Mouse (Mus musculus) ovary, adult 18-20 months (tissue): ENCODE measurements around the gene Stxbp3.
"Not testable (repeated sequence)": the region's sequence is repeated elsewhere in the genome, so short reads cannot be mapped to it uniquely, and the experiment has no call there.

Experiments used
- DNase-seq: peaks from one replicate; pipeline ENCODE4 v3.0.0; 2022; ENCODE audit warnings: low spot score, mixed read lengths

Stxbp3 gene

GRCm38 (mm10) chr3:108840000-108840715 lies at the start of gene Stxbp3:
Stxbp3 (minus strand) TSS chr3:108840526.
- peak; percentile 94 for DNase-seq

DNA sequence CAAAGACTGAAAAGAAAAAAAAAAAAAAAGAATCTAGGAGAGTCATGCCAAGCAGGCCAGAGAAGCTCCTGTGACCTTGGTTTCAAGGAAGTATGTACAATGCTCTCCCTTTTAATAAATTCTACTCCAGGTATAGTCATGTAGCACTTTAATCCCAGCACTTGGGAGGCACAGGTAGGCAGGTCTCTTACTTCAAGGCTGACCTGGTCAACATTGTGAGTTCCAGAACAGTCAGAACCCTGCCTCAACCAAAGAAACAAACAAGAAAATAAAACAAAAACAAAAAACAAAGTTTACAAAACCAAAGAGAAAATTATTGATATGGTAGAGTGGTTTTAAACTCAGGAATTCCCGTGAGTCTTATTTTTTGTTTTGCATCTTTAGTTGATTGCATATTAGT lies 49.6 kb upstream of the Stxbp3 start, which contains the start of gene Fndc7:
TSS of gene Fndc7 (minus strand) at position 101 of the 400 bp plus-strand sequence.
- DNase-seq, result no peak

GRCm38 (mm10) chr3:108887618-108887975 lies 47.3 kb upstream of the Stxbp3 start:
- no peak for DNase-seq

- no peak for DNase-seq
Observed at GRCm38 (mm10) chr3:108886934-108887617, 46.8 kb upstream of the Stxbp3 start.

GRCm38 (mm10) chr3:108885686-108886530 lies 45.6 kb upstream of the Stxbp3 start:
- no peak for DNase-seq

DNA sequence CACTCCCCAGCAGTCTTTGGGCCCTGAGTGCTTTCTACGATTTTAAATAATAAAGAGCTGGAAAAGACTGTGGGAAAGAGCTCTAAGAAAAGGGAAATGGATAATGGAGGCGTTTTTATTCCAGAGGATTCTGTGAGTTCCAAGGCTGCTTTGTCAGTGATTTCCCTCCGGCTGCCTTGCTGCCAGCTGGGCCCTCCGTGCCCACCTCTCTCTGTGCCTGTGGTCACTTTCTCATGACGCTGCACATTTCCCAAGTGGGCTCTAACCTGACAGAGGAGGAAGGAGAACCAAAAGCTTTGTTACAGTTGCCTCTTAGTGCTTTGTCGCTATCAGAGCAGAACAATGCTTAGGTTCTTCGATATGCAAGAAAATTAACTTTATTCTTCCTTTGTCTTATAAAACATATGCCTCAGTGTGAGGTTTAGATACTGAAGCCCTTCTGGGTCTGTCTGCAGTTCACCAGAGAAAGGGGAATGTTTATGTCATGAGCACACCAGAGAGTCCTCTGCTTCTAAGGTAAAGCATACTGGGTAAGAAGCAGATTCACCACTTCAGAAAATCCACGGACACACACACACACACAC lies 44.5 kb upstream of the Stxbp3 start:
- DNase-seq, result no peak

DNA sequence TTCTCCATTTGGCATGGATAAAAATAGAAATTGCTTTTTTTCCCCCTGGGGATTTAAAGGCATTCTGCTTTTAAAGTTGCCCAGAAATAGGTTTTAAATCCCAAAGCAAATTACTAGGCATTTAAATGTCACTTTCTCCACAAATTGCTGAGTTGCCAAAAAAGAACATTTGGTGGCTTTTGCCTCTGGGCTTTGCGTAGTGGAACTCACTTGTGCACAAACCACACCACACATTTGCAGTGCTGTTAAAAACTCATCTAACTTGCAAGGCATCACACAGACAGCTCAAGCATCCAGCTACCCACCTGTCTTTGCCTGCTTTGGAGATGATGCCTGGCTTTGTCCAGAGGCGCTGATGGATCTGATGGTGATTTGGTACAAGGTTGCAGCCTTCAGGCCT lies 42.7 kb upstream of the Stxbp3 start:
- DNase-seq, result no peak

DNA sequence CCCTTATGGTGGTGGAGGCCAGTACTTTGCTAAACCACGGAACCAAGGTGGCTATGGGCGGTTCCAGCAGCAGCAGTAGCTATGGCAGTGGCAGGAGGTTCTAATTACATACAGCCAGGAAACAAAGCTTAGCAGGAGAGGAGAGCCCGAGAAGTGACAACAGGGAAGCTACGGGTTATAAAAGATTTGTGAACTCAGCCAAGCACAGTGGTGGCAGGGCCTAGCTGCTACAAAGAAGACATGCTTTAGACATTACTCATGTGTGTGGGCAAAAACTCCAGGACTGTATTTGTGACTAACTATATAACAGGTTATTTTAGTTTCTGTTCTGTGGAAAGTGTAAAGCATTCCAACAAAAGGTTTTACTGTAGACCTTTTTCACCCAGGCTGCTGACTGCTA lies 41.5 kb upstream of the Stxbp3 start:
- not testable (repeated sequence) for DNase-seq

DNA sequence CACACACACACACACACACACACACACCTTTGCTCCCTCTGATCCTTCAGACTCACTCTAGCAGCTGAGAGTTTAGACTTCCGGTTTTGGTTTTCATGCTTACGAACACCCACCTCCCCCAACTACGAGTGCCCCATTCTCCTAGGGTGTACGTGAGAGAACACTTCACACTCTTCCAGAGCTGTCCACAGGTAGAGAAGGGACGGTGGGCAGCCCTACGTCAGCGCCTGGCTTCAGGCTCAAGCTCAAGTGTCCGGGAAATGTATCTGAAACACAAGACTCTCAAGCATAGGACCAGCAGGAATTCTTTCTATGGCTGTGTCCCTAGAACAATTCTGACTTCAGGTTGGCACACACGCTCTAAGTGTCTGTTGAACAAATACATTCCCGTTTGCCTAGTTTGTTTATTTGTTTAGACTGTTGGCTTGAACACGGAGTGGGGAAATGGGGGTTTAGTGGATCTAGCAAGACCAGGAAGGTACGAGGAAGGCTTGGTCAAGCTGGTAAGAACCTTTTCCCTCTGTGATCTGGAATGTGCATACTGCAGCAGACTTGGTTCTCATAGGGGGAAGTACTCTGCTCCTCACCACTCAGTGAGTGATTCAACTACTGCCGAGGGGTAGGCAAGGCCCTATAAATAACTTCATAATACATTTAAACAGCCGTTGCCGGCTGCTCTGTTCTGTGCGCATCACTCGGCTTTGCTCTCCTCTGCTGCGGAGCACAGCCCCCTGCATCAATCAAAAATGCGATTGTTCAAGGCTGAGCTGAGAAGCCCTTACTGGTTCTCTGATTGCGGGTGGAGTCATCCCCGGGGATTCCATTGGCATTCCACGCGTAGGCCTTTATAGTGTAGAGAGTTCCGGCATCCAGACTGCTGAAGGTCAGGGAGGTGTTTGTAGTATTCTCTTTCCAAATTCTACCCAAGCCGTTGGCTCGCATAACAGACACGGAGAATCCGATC lies 40.5 kb upstream of the Stxbp3 start:
- DNase-seq, result no peak

- DNase-seq, result no peak
Observed at GRCm38 (mm10) chr3:108879836-108880435, 39.6 kb upstream of the Stxbp3 start.

DNA sequence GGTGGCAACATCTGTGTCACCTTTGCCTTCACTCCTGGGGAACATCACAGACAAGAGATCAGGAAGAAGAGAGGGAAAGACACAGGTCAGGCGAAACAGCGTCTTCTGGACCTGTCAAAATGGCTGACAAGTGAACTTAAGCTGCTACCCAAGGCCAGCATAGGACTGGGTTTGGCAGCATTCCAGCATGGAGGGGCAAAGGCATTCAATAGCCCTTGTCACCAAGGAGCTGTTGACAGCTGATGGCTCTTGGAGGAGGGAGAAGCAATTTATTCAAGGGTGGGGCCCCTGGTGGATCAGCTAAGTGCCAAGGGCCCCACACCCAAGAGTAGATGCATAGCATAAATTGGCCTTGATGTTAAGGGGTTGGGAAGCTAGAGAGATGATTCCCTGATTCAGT lies 38.8 kb upstream of the Stxbp3 start:
- no peak for DNase-seq

- DNase-seq, result no peak
Observed at GRCm38 (mm10) chr3:108870631-108871030, 30.3 kb upstream of the Stxbp3 start.

DNA sequence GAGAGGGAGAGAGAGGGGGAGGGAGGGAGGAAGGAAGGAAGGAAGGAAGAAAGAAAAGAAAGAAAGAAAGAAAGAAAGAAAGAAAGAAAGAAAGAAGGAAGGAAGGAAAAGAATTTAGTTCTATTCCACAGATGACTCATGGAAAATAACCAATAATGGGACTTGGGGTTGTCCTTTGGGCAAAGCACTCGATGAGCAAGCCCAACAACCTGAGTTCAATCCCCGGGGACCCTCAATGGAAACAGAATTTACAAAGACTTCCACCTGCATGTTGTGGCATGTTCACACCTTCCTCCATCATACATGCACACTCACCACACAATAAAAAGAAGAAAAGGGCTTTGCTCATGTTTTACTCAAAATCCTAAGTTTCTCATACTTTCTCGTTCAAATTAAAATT lies 27.1 kb upstream of the Stxbp3 start:
- DNase-seq, result no peak

GRCm38 (mm10) chr3:108865676-108866075 lies 25.4 kb upstream of the Stxbp3 start:
- DNase-seq, result no peak

- DNase-seq, result no peak
Observed at GRCm38 (mm10) chr3:108865129-108865528, 24.8 kb upstream of the Stxbp3 start.

GRCm38 (mm10) chr3:108863091-108863490 lies 22.8 kb upstream of the Stxbp3 start:
- DNase-seq, result no peak

DNA sequence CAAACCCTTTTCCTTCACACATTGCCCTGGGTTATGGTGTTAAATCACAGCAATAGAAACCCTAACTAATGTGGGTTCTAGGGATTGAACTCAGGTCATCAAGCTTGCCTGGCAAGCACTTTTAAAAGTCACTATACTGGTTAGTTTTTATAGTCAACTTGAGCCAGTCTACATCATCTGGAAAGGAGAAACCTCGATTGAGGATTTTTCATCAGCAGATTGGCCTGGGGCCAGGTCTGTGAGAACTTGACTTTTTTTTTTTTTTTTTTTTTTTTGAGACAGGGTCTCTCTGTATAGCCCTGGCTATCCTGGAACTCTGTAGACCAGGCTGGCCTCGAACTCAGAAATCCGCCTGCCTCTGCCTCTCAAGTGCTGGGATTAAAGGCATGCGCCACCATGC lies 22.0 kb upstream of the Stxbp3 start:
- DNase-seq, result not testable (repeated sequence)

DNA sequence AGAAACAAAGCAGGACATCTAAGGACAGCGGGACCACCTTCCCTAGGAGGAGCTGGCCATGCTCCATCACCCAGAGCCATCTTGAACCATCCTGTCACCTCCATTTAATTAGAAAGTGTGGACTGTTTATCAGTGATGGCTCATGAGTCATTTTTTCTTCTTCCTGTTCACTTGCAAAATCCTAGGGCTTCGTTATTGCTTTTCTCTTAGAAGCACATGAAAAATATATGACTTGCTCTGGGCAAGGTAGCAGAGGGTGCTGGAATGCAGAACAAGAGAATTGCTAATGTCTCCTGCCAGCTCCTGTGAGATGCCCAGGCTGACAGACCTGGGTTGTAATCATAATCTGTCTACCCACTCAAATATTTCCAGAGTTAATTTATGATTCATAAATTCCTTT lies 20.5 kb upstream of the Stxbp3 start:
- DNase-seq, result no peak

- no peak for DNase-seq
Observed at GRCm38 (mm10) chr3:108858231-108858770, 18.0 kb upstream of the Stxbp3 start.

GRCm38 (mm10) chr3:108857714-108858113 lies 17.4 kb upstream of the Stxbp3 start:
- no peak for DNase-seq

DNA sequence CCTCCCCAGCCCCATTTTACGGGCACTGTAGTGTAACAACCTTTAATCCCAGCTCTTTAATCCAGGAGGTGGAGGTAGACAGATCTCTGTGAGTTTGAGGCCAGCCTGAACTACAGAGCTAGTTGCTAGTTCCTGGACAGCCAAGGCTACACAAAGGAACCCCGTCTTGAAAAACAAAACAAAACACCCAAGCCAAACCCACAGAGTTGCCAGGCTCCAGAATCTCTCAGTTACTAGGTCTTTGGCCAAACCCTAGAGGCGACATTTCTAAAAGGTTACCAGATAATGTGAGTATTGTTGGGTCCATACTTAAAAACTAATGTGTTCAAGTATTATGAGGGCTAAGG lies 16.8 kb upstream of the Stxbp3 start:
- no peak for DNase-seq
